Mouse (Mus musculus): ENCODE measurements around the gene Grn. TPM values are rescaled to one million over a fixed set of nuclear protein-coding genes. Genes with fewer than 3 reads are reported as not detected.

Grn gene
- total RNA-seq, 1 experiment: 81.5 TPM

DNA sequence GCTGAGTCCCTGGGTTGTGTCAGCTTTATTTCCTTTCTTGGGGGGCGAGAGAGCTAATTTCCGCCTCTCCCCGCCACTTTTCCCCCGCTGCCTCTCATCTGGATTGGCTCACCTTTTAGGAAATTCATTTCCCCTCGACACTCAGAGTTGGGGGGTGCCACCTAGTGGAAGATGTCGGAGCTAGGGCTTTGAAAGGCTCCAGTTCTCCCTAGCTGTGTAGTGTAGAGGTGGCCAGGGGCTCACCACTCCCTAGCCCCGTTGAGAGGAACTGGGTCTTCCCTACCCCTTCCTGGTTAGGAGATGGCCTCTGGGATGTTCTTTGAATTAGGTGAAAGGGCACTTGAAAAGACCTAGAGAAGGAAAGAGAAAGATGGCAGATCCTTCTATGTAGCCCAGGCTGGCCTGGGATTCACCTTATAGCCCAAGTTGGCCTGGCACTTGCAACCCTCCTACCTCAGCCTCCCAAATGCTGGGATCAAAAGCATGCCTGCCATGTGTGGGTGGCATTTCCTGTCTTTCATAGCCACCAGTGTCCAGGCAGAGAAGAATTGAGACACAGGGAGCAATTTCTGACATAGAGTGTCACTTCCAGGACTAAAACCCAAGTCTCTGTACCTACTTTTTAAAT is 1.0 kb downstream of the Grn start:
- Histone ChIP-seq H3K9me3 (ENCODE audit: control insufficient read depth, insufficient read depth, low read depth, low read length) (no peaks in the 10 kb centered on the region), H3K27ac (ENCODE audit: insufficient read depth, low read depth, low read length, poor library complexity, severe bottlenecking) (peak overlapping the region; percentile 20; the same call in 1 of the 2 replicates), H3K4me3 (ENCODE audit: insufficient read depth in 1 of 2, low read depth in 1 of 2, low read length in 2 of 2, poor library complexity in 1 of 2, severe bottlenecking in 1 of 2) (peak overlapping the region; percentile 68 to 83), H3K36me3 (ENCODE audit: control insufficient read depth, insufficient read depth, low read length, poor library complexity, severe bottlenecking) (peaks cover 28% of the 10 kb centered on the region), H3K4me1 (ENCODE audit: control insufficient read depth in 2 of 2, insufficient read depth in 2 of 2, low read length in 2 of 2, poor library complexity in 1 of 2) (peaks cover 0 to 11% of the 10 kb centered on the region in 2 experiments; a peak in 3 of 4 replicates), H3K9ac (ENCODE audit: insufficient read depth, low read depth, low read length, poor library complexity, severe bottlenecking) (peak overlapping the region; percentile 64)
- in situ Hi-C loops (cut with MboI; ENCODE audit: low sequenced_read_pairs in 2 of 2, unreplicated experiment in 2 of 2): loop anchor here in 1 of 2 experiments (10.0 kb wide), 1 partner anchor 106 kb away; no protein-coding TSS in a partner anchor
- TF ChIP-seq CHD2 (IDR thresholded peaks at IDR 0.05; ENCODE audit: low read depth, low read length): no peak
- no peak for TF ChIP-seq HCFC1 (IDR thresholded peaks at IDR 0.05; ENCODE audit: borderline replicate concordance, insufficient read depth, low read length)
- no peak for TF ChIP-seq MAFK (IDR thresholded peaks at IDR 0.05; ENCODE audit: insufficient read depth, low read depth, low read length)
- 0 out of 2 replicates have a peak, but pooled peaks have one; percentile 30 for TF ChIP-seq ZC3H11A (IDR thresholded peaks at IDR 0.05; ENCODE audit: borderline replicate concordance, low read depth, low read length)
- peak; percentile 82 for DNase-seq (ENCODE audit: low read depth, low spot score)

DNA sequence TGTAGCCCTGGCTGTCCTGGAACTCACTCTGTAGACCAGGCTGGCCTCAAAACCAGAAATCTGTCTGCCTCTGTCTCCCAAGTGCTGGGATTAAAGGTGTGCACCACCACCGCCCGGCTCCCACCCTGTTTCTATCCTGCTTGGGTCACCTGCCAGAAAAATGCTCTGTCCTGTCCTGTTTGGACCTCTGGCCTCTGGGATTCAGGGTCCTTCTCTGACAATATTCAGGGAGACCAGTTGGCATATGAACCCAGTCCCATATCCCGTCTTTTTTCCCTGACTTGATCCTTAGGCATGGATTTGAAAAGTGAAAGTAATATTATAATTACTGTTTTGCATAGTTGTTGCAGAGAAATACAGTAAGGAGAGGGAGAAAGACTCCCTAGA is 1.6 kb downstream of the Grn start:
- in situ Hi-C loops (cut with MboI; ENCODE audit: low sequenced_read_pairs in 2 of 2, unreplicated experiment in 2 of 2): loop anchor here in 1 of 2 experiments (10.0 kb wide), 1 partner anchor 107 kb away; no protein-coding TSS in a partner anchor

DNA sequence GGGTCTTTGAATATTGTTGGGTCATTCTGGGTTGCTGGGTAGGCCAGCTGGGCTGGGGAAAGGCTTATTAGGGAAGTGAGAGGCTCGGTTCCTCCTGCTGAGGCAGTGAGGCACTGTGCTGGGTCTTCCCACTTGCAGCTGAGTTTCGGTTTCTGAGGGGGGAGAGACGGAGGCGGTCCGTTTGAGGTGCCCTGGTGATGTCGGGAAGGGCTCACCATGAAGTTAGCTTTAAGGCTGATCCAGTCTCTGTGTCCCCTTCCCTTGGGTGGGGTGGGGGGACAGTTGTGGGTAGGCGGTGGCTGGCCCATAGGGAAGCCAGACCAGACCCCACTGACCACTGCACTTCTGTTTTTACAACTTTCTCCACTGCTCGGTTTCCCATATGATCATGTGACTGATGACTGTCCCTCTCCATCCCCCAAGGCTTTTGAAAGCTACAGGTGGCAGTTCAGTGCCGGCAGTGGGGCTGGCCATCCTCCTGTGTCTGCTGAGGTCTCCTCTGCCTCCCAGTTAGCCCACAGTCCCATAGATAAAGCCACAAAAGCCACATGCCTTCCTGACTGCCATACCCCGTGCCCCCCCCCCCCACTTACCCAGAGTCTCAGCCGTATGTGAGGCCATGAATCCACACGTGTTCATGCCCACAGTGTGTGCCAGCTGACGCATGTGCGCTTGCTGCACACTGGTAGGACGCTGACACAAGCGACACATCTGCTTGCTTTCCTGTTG is 2.2 kb downstream of the Grn start:
- no peak for DNase-seq (ENCODE audit: low read depth, low spot score)
- in situ Hi-C loops (cut with MboI; ENCODE audit: low sequenced_read_pairs in 2 of 2, unreplicated experiment in 2 of 2): loop anchor here in 1 of 2 experiments (10.0 kb wide), 1 partner anchor 107 kb away; no protein-coding TSS in a partner anchor
- no peak for TF ChIP-seq ZC3H11A (IDR thresholded peaks at IDR 0.05; ENCODE audit: borderline replicate concordance, low read depth, low read length)
- TF ChIP-seq ZNF384 (IDR thresholded peaks at IDR 0.05; ENCODE audit: low read depth, low read length): no peak
- no peak for TF ChIP-seq MAFK (IDR thresholded peaks at IDR 0.05; ENCODE audit: insufficient read depth, low read depth, low read length)
- no peak for TF ChIP-seq CHD2 (IDR thresholded peaks at IDR 0.05; ENCODE audit: low read depth, low read length)
- TF ChIP-seq HCFC1 (IDR thresholded peaks at IDR 0.05; ENCODE audit: borderline replicate concordance, insufficient read depth, low read length): no peak
- no peak overlapping the region for H3K9ac ChIP-seq (ENCODE audit: insufficient read depth, low read depth, low read length, poor library complexity, severe bottlenecking)
- peaks cover 33% of the 10 kb centered on the region for H3K36me3 ChIP-seq (ENCODE audit: control insufficient read depth, insufficient read depth, low read length, poor library complexity, severe bottlenecking)
- H3K27ac ChIP-seq (ENCODE audit: insufficient read depth, low read depth, low read length, poor library complexity, severe bottlenecking): no peak overlapping the region
- no peaks in the 10 kb centered on the region for H3K9me3 ChIP-seq (ENCODE audit: control insufficient read depth, insufficient read depth, low read depth, low read length)
- H3K4me3 ChIP-seq (ENCODE audit: insufficient read depth in 1 of 2, low read depth in 1 of 2, low read length in 2 of 2, poor library complexity in 1 of 2, severe bottlenecking in 1 of 2): no peak overlapping the region
- H3K4me1 ChIP-seq (ENCODE audit: control insufficient read depth in 2 of 2, insufficient read depth in 2 of 2, low read length in 2 of 2, poor library complexity in 1 of 2): peaks cover 0 to 11% of the 10 kb centered on the region in 2 experiments; a peak in 3 of 4 replicates

More for the DNA sequence above, 1.6 kb downstream of the Grn start:
- Histone ChIP-seq H3K9me3 (ENCODE audit: control insufficient read depth, insufficient read depth, low read depth, low read length) (no peaks in the 10 kb centered on the region), H3K4me1 (ENCODE audit: control insufficient read depth in 2 of 2, insufficient read depth in 2 of 2, low read length in 2 of 2, poor library complexity in 1 of 2) (peaks cover 0 to 11% of the 10 kb centered on the region in 2 experiments; a peak in 3 of 4 replicates), H3K36me3 (ENCODE audit: control insufficient read depth, insufficient read depth, low read length, poor library complexity, severe bottlenecking) (peaks cover 33% of the 10 kb centered on the region), H3K27ac (ENCODE audit: insufficient read depth, low read depth, low read length, poor library complexity, severe bottlenecking) (no peak overlapping the region), H3K9ac (ENCODE audit: insufficient read depth, low read depth, low read length, poor library complexity, severe bottlenecking) (no peak overlapping the region), H3K4me3 (ENCODE audit: insufficient read depth in 1 of 2, low read depth in 1 of 2, low read length in 2 of 2, poor library complexity in 1 of 2, severe bottlenecking in 1 of 2) (no peak overlapping the region)
- TF ChIP-seq CHD2 (IDR thresholded peaks at IDR 0.05; ENCODE audit: low read depth, low read length) (no peak), HCFC1 (IDR thresholded peaks at IDR 0.05; ENCODE audit: borderline replicate concordance, insufficient read depth, low read length) (no peak)
- no peak for DNase-seq (ENCODE audit: low read depth, low spot score)

DNA sequence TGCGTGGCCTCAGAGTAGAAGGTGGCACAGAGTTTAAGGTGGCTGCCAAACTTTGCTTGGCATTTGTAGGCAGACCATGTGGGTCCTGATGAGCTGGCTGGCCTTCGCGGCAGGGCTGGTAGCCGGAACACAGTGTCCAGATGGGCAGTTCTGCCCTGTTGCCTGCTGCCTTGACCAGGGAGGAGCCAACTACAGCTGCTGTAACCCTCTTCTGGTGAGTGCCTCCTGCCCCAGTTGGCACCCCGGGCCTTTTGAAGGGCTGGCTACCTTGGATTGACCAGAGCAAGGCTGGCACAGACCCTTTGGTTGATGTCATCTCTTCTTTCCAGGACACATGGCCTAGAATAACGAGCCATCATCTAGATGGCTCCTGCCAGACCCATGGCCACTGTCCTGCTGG is 2.8 kb downstream of the Grn start:
- in situ Hi-C loops (cut with MboI; ENCODE audit: low sequenced_read_pairs in 2 of 2, unreplicated experiment in 2 of 2): loop anchor here in 1 of 2 experiments (10.0 kb wide), 1 partner anchor 108 kb away; no protein-coding TSS in a partner anchor

More for the DNA sequence above, 2.8 kb downstream of the Grn start:
- no peak for TF ChIP-seq CHD2 (IDR thresholded peaks at IDR 0.05; ENCODE audit: low read depth, low read length)
- no peak for TF ChIP-seq ZC3H11A (IDR thresholded peaks at IDR 0.05; ENCODE audit: borderline replicate concordance, low read depth, low read length)
- TF ChIP-seq MAFK (IDR thresholded peaks at IDR 0.05; ENCODE audit: insufficient read depth, low read depth, low read length): no peak
- TF ChIP-seq HCFC1 (IDR thresholded peaks at IDR 0.05; ENCODE audit: borderline replicate concordance, insufficient read depth, low read length): no peak
- TF ChIP-seq ZNF384 (IDR thresholded peaks at IDR 0.05; ENCODE audit: low read depth, low read length): no peak
- DNase-seq (ENCODE audit: low read depth, low spot score): no peak
- no peaks in the 10 kb centered on the region for H3K9me3 ChIP-seq (ENCODE audit: control insufficient read depth, insufficient read depth, low read depth, low read length)
- no peak overlapping the region for H3K27ac ChIP-seq (ENCODE audit: insufficient read depth, low read depth, low read length, poor library complexity, severe bottlenecking)
- peaks cover 33% of the 10 kb centered on the region for H3K36me3 ChIP-seq (ENCODE audit: control insufficient read depth, insufficient read depth, low read length, poor library complexity, severe bottlenecking)
- H3K9ac ChIP-seq (ENCODE audit: insufficient read depth, low read depth, low read length, poor library complexity, severe bottlenecking): no peak overlapping the region
- H3K4me3 ChIP-seq (ENCODE audit: insufficient read depth in 1 of 2, low read depth in 1 of 2, low read length in 2 of 2, poor library complexity in 1 of 2, severe bottlenecking in 1 of 2): no peak overlapping the region
- peaks cover 0 to 11% of the 10 kb centered on the region in 2 experiments; a peak in 3 of 4 replicates for H3K4me1 ChIP-seq (ENCODE audit: control insufficient read depth in 2 of 2, insufficient read depth in 2 of 2, low read length in 2 of 2, poor library complexity in 1 of 2)
